Mouse (Mus musculus): ENCODE measurements around the gene Ctf1. TPM values are rescaled to one million over a fixed set of nuclear protein-coding genes. Genes with fewer than 3 reads are reported as not detected.

The Ctf1 gene
- total RNA-seq, 1 experiment, result 3.0 TPM

DNA sequence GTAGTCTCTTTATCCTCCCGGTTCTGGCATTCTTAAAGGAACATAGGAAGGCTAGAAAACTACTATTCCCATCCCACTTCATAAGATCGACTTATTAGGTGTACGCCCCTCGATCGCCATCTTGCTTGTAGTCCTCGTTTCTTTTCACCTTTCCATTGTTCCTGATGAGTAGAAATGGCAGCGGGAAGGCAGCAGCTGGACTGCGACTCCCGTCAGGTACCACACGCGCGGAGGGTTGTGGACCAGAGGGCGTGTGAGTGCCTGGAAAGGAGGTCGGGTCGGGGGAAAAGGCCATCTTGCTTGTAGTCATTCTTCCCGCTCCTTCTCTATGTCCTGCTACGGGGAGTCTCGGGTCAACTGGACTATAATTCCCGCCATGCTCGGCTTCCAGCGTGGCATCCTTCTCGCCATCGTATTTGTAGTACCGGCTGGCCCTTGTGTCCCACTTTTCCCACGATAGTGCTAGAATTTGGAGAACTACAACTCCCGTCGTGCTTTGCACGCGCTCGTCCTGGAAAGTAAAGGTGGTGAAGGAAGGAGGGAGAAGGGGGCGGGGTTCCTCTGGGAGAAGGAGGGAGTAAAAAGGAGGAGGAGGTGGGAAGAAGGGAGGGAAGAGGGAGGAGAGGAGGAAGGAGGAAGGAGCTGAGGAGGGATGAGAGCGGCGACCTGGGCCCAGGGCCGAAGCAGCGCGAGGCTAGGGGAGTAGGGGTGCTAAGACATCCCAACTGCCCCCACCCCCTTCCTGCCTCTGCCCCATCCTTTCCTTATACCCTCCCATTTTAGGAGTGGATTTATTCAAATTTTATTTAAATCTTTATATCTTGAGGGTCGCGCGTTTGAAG lies 33.3 kb downstream of the Ctf1 start:
- H3K4me1 ChIP-seq (ENCODE audit: control insufficient read depth in 2 of 2, insufficient read depth in 2 of 2, low read length in 2 of 2, poor library complexity in 1 of 2), result peaks cover 0 to 18% of the 10 kb centered on the region in 2 experiments; a peak in 2 of 4 replicates
- peaks cover 27% of the 10 kb centered on the region for H3K36me3 ChIP-seq (ENCODE audit: control insufficient read depth, insufficient read depth, low read length, poor library complexity, severe bottlenecking)
- in situ Hi-C loops (cut with MboI; ENCODE audit: low sequenced_read_pairs in 2 of 2, unreplicated experiment in 2 of 2), result no loop called here
- H3K27ac ChIP-seq (ENCODE audit: insufficient read depth, low read depth, low read length, poor library complexity, severe bottlenecking), result peak overlapping the region; percentile 93
- peak; percentile 96 for DNase-seq (ENCODE audit: low read depth, low spot score)
- TF ChIP-seq ZC3H11A (IDR thresholded peaks at IDR 0.05; ENCODE audit: borderline replicate concordance, low read depth, low read length) (no peak), MAFK (IDR thresholded peaks at IDR 0.05; ENCODE audit: insufficient read depth, low read depth, low read length) (no peak), ZNF384 (IDR thresholded peaks at IDR 0.05; ENCODE audit: low read depth, low read length) (no peak), CHD2 (IDR thresholded peaks at IDR 0.05; ENCODE audit: low read depth, low read length) (0 out of 2 replicates have a peak, but pooled peaks have one; percentile 12), HCFC1 (IDR thresholded peaks at IDR 0.05; ENCODE audit: borderline replicate concordance, insufficient read depth, low read length) (peak; percentile 88)
- peak overlapping the region; percentile 73 to 88 for H3K4me3 ChIP-seq (ENCODE audit: insufficient read depth in 1 of 2, low read depth in 1 of 2, low read length in 2 of 2, poor library complexity in 1 of 2, severe bottlenecking in 1 of 2)
- no peaks in the 10 kb centered on the region for H3K9me3 ChIP-seq (ENCODE audit: control insufficient read depth, insufficient read depth, low read depth, low read length)
- peak overlapping the region; percentile 80 for H3K9ac ChIP-seq (ENCODE audit: insufficient read depth, low read depth, low read length, poor library complexity, severe bottlenecking)

DNA sequence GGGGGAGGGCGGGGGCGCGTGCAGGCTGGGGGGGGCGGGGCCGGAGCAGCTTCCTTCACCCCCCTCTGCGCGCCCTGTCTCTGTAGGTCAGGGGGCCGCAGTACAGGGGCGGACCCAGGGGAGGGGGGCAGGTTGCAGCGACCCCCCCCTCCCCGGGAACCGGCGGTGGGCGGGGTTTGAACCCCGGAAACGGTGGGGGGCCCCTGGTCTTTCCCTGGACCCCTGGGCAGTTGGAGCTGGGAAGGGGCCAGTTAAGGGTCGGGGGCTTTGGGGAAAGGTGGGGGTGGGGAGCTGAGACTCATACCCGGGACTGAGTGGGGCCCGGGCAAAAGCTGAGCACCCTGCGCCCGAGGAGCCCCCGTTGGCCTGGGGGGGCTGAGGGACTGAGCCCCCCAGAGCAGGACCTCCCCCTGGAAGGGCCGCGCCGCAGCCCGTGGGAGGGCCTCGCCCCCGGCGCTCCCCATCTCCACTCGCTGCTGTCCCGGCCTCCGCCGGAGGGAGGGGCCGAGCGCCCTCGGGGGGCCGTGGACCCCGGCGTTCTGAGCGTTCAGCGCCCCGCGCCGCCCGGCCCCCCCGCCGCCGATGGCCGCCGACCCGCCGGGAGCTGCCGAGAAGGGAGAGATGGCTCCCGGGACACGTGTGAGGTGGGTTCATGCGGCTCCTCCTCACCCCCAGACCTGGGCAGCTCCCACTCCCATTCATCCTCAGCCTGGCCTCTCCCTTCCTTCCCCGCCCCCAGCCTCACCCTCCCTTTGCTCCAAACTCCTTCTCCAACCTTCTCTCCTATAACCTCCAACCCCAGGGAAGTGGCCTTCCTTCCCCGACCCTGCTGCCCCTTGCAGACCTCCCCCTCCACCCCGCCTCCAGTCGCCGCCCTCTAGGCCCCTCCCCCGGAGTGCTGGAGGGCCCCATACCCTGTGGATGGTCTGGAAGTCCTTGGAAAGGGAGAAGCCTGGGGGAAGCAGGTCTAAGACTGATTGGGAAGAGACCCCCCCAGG lies 34.3 kb downstream of the Ctf1 start:
- peak; percentile 85 for DNase-seq (ENCODE audit: low read depth, low spot score)
- Histone ChIP-seq H3K9ac (ENCODE audit: insufficient read depth, low read depth, low read length, poor library complexity, severe bottlenecking) (peak overlapping the region; percentile 86), H3K4me3 (ENCODE audit: insufficient read depth in 1 of 2, low read depth in 1 of 2, low read length in 2 of 2, poor library complexity in 1 of 2, severe bottlenecking in 1 of 2) (peak overlapping the region; percentile 73 to 88), H3K9me3 (ENCODE audit: control insufficient read depth, insufficient read depth, low read depth, low read length) (no peaks in the 10 kb centered on the region), H3K4me1 (ENCODE audit: control insufficient read depth in 2 of 2, insufficient read depth in 2 of 2, low read length in 2 of 2, poor library complexity in 1 of 2) (peaks cover 0 to 22% of the 10 kb centered on the region in 2 experiments; a peak in 2 of 4 replicates), H3K27ac (ENCODE audit: insufficient read depth, low read depth, low read length, poor library complexity, severe bottlenecking) (peak overlapping the region; percentile 93), H3K36me3 (ENCODE audit: control insufficient read depth, insufficient read depth, low read length, poor library complexity, severe bottlenecking) (peaks cover 36% of the 10 kb centered on the region)
- no peak for TF ChIP-seq HCFC1 (IDR thresholded peaks at IDR 0.05; ENCODE audit: borderline replicate concordance, insufficient read depth, low read length)
- TF ChIP-seq ZNF384 (IDR thresholded peaks at IDR 0.05; ENCODE audit: low read depth, low read length), result no peak
- no peak for TF ChIP-seq CHD2 (IDR thresholded peaks at IDR 0.05; ENCODE audit: low read depth, low read length)
- no peak for TF ChIP-seq ZC3H11A (IDR thresholded peaks at IDR 0.05; ENCODE audit: borderline replicate concordance, low read depth, low read length)
- TF ChIP-seq MAFK (IDR thresholded peaks at IDR 0.05; ENCODE audit: insufficient read depth, low read depth, low read length), result no peak
- in situ Hi-C loops (cut with MboI; ENCODE audit: low sequenced_read_pairs in 2 of 2, unreplicated experiment in 2 of 2), result no loop called here

GRCm38 (mm10) chr7:127747559-127748234 lies 35.2 kb downstream of the Ctf1 start:
- peaks cover 43% of the 10 kb centered on the region for H3K36me3 ChIP-seq (ENCODE audit: control insufficient read depth, insufficient read depth, low read length, poor library complexity, severe bottlenecking)
- TF ChIP-seq ZC3H11A (IDR thresholded peaks at IDR 0.05; ENCODE audit: borderline replicate concordance, low read depth, low read length) (no peak), ZNF384 (IDR thresholded peaks at IDR 0.05; ENCODE audit: low read depth, low read length) (no peak), CHD2 (IDR thresholded peaks at IDR 0.05; ENCODE audit: low read depth, low read length) (no peak), MAFK (IDR thresholded peaks at IDR 0.05; ENCODE audit: insufficient read depth, low read depth, low read length) (no peak), HCFC1 (IDR thresholded peaks at IDR 0.05; ENCODE audit: borderline replicate concordance, insufficient read depth, low read length) (no peak)
- H3K4me3 ChIP-seq (ENCODE audit: insufficient read depth in 1 of 2, low read depth in 1 of 2, low read length in 2 of 2, poor library complexity in 1 of 2, severe bottlenecking in 1 of 2), result peak overlapping the region; percentile 73 to 88
- in situ Hi-C loops (cut with MboI; ENCODE audit: low sequenced_read_pairs in 2 of 2, unreplicated experiment in 2 of 2), result no loop called here
- peaks cover 2 to 26% of the 10 kb centered on the region in 2 experiments; a peak in 3 of 4 replicates for H3K4me1 ChIP-seq (ENCODE audit: control insufficient read depth in 2 of 2, insufficient read depth in 2 of 2, low read length in 2 of 2, poor library complexity in 1 of 2)
- H3K9me3 ChIP-seq (ENCODE audit: control insufficient read depth, insufficient read depth, low read depth, low read length), result no peaks in the 10 kb centered on the region
- peak overlapping the region; percentile 93 for H3K27ac ChIP-seq (ENCODE audit: insufficient read depth, low read depth, low read length, poor library complexity, severe bottlenecking)
- H3K9ac ChIP-seq (ENCODE audit: insufficient read depth, low read depth, low read length, poor library complexity, severe bottlenecking), result peak overlapping the region; percentile 86
- no peak for DNase-seq (ENCODE audit: low read depth, low spot score)

DNA sequence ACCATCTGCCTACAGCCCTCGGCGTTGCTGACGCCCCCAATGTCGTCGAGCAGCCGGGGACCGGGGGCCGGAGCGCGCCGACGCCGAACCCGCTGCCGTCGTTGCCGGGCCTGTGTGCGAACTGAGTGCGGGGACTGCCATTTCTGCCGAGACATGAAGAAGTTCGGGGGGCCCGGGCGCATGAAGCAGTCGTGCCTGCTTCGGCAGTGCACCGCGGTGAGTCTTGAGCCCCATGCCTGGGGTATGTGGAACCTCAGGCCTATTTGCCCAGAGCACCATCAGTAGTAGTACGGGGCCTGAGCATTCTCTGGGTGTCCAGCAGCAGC lies 35.7 kb downstream of the Ctf1 start:
- H3K36me3 ChIP-seq (ENCODE audit: control insufficient read depth, insufficient read depth, low read length, poor library complexity, severe bottlenecking), result peaks cover 48% of the 10 kb centered on the region
- in situ Hi-C loops (cut with MboI; ENCODE audit: low sequenced_read_pairs in 2 of 2, unreplicated experiment in 2 of 2), result no loop called here
- peak overlapping the region; percentile 86 for H3K9ac ChIP-seq (ENCODE audit: insufficient read depth, low read depth, low read length, poor library complexity, severe bottlenecking)
- peaks cover 2 to 28% of the 10 kb centered on the region in 2 experiments; a peak in 3 of 4 replicates for H3K4me1 ChIP-seq (ENCODE audit: control insufficient read depth in 2 of 2, insufficient read depth in 2 of 2, low read length in 2 of 2, poor library complexity in 1 of 2)
- no peaks in the 10 kb centered on the region for H3K9me3 ChIP-seq (ENCODE audit: control insufficient read depth, insufficient read depth, low read depth, low read length)
- H3K27ac ChIP-seq (ENCODE audit: insufficient read depth, low read depth, low read length, poor library complexity, severe bottlenecking), result no peak overlapping the region
- TF ChIP-seq ZNF384 (IDR thresholded peaks at IDR 0.05; ENCODE audit: low read depth, low read length) (no peak), ZC3H11A (IDR thresholded peaks at IDR 0.05; ENCODE audit: borderline replicate concordance, low read depth, low read length) (no peak), HCFC1 (IDR thresholded peaks at IDR 0.05; ENCODE audit: borderline replicate concordance, insufficient read depth, low read length) (no peak), CHD2 (IDR thresholded peaks at IDR 0.05; ENCODE audit: low read depth, low read length) (no peak), MAFK (IDR thresholded peaks at IDR 0.05; ENCODE audit: insufficient read depth, low read depth, low read length) (no peak)
- H3K4me3 ChIP-seq (ENCODE audit: insufficient read depth in 1 of 2, low read depth in 1 of 2, low read length in 2 of 2, poor library complexity in 1 of 2, severe bottlenecking in 1 of 2), result peak overlapping the region; percentile 73 to 88
- no peak for DNase-seq (ENCODE audit: low read depth, low spot score)
